Mouse (Mus musculus) c-Kit-positive CD71-negative TER-119-negative erythroid progenitor cells, embryonic 14.5 days (primary cell): Measurements from ENCODE around the gene Trappc4.
"Not testable (repeated sequence)": the region's sequence is repeated elsewhere in the genome, so short reads cannot be mapped to it uniquely, and the experiment has no call there.

Source experiments
- DNase-seq: peaks from one replicate; pipeline ENCODE4 v3.0.0-alpha.2; 2013; ENCODE audit warnings: low read depth

The Trappc4 gene

DNA sequence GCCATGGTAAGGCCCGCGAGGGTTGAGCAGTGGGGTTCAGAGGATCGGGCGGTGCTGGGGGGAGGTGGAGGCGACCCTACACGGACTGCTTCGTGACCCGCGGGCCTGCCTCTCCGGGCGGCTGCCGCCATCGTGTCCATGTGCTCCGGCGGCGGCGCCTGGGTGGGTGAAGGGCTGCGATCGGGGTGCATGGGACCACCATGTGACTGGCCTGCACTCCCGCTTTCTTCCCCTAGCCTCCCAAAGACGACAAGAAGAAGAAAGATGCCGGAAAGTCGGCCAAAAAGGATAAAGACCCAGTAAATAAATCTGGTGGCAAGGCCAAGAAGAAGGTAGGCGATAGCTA, 325 bp upstream of the Trappc4 start:
- no peak for DNase-seq

DNA sequence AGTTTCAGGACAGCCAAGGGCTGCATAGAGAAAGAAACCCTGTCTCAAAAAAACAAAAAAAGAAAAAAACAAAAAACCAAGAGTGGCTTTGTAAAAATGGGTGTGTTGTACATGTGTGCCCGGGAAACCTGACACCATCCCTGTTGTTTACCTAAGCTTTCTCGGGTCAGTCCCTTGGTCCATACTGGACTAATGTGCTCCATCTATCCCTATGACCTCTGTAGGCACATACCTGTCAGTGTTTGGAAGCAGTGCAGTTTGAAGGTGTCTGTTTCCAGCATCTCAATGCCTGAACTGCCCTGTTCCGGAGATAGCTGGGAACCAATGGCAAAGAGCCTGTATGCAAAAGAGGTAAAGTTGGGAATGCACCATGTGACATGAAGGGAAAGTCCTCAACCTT, 2.4 kb downstream of the Trappc4 start:
- DNase-seq: no peak

DNA sequence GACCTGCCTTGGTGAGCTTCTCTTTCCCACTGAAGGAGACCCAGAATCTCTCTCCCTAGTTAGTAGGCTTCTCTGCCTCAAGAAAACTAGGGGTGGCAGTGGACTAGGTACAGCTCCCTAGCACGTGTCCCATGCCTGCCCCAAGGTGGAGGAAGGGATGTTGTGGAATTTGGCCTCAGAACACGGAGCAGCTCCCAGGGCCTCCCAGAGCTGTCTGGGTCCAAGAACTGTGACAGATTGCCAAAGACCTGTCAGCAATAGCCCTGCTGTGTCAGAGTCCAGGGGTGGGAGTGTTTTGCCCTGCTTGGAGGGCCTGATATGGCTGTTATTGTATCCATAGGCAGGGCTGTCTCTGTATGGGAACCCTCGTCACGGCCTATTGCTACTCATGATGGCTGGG, 6.3 kb downstream of the Trappc4 start:
- no peak for DNase-seq

DNA sequence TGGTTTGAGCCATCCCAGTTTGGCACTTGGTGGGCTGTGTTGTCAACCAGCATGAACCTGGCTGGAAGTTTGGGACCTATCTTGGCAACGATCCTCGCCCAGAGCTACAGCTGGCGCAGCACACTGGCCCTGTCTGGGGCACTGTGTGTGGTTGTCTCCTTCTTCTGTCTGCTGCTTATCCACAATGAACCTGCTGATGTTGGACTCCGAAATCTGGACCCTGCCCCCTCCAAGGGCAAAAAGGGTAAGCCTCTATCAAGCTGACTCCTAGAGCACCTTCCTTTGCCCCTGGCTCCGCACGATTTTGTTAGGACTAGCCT, 7.6 kb downstream of the Trappc4 start:
- DNase-seq: no peak

DNA sequence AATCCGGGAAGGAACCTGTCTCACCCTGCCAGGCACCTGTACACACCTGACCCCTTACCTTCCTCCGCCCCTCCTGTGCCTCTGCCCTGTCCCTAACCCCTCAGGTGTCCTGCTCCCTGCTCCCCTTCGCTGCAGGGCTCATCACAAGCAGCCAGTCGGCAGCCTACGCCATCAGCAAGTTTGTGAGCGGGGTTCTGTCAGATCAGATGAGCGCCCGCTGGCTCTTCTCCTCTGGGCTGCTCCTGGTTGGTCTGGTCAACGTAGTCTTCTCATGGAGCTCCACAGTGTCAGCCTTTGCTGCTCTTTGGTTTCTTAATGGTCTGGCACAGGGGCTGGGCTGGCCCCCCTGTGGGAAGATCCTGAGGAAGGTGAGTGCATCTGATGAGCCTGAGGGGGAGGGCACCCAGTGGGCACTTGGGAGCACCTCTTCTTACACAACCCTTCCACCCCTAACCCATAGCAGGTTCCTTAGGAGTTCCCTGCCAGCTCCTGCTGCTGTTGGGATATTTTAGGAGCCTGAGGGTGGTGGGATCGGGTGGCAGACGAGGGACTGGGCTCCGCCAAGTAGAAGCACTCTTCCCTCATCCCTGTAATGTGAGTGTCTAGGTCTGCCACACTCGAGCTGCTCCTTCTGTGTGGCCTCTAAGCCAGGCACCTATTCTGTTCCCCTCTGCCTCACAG, 8.1 kb downstream of the Trappc4 start:
- no peak for DNase-seq

DNA sequence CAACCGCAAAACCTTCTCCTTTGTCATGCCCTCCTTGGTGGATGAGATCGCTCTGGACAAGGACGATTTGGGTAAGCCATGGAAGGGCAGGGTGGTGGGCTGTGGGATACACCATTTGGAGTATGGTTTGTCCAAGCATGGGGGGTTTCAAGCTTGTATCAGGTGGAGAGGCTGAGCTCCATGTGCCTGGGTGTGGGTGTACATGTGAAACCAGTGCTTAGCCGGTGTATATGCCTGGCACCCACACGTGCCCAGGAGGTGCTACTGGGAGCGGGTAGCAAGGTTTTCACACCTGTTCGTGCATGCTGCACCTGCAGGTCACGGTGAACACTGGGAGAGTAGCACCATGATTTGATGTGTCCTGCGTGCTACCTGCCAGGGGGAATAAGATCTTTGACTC, 8.8 kb downstream of the Trappc4 start:
- DNase-seq: no peak

DNA sequence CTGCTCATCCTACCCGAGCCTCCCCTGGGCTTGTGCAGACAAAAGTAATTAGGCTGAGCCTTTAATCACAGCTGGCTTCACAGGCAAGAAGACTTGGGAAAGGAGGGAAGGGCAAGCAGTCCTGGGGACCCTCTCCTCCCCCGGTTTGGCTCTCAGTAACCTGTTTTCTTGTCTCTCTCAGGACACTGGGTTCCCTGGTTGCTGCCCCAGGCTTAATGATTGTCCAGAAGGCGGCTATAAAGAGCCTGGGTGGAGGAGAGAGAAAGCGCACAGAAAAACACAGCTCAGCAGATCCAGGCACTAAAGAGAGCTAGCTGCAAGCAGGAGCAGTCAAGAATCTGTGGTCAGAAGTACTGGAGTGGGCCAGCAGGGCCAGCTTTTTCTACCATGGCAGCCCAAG, 9.3 kb downstream of the Trappc4 start:
- DNase-seq: no peak

DNA sequence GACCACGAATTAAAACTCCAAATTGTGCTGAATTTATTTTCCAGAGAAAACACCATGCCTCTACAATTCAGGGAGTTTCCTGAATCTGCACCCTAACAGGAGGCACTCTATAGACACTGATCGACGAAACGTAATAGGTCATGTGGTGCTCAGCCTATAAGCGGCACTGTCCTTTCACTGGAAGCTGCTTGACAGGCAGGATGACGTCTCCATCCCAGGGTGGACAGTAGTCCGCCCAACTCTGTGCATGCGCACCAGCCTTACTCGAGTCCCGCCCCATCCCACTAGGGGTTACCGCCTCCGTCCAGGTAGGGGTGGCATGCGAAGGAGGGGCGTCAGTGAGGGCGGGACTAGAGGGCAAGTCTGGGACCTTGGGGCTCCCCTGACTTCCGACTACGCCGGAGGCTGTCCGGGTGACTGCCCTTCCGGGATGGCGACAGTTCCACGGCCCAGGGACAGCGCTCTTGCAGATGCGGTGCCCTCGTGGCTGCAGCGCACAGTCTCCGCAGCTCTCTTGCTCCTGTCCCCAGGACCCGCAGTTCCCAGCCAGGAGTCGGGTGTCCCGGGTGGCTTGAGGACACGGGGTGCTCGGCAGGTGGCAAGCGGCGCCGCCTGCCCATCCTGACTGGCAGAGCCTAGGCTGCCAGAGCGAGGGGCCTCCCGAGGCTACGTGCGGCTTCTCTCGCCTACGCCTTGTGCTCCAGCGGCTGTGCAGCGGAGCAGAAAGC, 10.6 kb downstream of the Trappc4 start, which contains the start of gene Slc37a4:
Gene Slc37a4, plus strand, starts transcription at position 169 of the 728 bp plus-strand sequence.
- peak; percentile 97 for DNase-seq

DNA sequence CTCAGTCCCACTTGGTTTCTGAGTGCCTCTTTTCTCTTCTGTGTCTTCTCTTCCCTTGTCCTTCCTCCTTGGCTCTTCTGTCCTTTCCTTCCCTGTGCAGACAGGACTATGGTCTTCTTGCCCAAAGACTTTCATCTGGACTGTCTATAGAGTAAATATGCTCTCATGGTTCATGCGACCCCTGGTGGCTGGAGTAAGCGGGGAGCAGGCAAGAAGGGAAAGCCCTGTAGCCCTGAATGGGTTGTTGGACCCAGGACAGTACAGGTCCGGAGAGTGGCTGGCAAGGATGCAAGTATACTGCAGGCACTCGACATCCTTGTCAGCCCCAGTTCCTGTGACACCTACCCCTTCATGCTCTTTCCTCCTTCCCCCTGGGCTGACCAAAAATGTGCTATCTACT, 15.9 kb downstream of the Trappc4 start:
- DNase-seq: no peak

DNA sequence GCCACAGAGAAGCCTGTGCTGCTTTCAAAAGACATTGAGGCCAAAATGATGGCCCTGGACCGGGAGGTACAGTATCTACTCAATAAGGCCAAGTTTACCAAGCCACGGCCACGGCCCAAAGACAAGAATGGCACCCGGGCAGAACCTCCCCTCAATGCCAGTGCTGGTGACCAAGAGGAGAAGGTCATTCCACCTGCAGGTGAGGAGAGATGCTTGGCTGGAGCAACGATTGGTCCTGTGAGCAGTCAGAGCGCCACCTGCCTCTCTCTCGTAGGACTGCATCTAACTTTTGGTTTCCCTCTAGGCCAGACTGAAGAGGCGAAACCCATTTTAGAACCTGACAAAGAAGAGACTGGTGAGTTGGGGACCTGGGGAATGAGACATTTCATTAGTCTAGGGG, 18.1 kb downstream of the Trappc4 start:
- no peak for DNase-seq

DNA sequence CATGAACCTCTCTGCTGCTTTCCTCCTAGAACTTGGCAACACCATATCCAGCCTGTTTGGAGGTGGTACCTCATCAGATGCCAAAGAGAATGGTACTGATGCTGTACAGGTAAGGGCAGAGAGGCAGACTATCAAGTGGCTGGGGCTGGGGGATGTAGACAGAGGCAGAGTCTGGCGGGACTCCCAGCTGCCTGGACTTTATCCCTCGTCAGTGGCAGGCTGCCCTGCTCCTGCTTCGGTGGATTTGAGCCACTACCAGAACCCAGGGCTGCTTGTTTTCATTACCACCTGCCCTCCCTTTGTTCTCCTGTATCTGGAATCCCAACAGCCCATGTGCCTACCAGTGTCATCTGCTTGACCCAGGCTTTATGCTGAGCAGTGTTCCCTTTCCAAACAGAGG, 20.2 kb downstream of the Trappc4 start:
- no peak for DNase-seq

DNA sequence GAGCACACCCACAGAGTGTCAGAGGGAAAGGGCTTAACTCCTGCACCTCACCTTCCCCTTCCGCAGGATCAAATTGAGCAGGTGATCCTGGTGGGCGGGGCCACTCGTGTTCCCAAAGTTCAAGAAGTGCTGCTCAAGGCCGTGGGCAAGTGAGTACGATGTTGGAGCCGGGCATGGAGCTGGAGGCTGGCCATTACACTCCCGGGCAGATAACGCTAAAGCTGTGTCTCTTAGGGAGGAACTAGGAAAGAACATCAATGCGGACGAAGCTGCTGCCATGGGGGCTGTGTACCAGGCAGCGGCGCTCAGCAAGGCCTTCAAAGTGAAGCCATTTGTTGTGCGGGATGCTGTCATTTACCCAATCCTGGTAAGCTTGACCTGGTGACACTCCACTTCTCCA, 22.8 kb downstream of the Trappc4 start:
- no peak for DNase-seq

DNA sequence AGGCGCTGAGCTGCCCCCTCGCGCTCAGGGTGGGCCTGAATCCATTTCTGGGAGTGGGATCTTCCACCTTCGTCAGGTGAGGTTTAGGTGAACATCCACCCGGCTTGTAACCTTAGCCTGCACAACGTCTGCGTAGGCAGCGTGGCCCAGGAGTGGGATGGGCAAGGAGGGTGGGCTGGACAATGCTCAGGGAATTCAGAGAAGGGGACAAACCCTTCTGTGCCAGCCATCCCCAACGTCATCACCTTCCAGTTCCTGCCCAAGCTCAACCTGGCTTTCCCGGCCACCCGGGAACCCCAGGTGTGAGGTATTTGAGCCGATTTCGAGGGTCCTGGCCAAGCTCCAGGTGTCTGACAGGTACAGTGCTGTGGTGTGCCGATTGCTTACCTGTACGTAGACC, 27.5 kb downstream of the Trappc4 start:
- no peak for DNase-seq

DNA sequence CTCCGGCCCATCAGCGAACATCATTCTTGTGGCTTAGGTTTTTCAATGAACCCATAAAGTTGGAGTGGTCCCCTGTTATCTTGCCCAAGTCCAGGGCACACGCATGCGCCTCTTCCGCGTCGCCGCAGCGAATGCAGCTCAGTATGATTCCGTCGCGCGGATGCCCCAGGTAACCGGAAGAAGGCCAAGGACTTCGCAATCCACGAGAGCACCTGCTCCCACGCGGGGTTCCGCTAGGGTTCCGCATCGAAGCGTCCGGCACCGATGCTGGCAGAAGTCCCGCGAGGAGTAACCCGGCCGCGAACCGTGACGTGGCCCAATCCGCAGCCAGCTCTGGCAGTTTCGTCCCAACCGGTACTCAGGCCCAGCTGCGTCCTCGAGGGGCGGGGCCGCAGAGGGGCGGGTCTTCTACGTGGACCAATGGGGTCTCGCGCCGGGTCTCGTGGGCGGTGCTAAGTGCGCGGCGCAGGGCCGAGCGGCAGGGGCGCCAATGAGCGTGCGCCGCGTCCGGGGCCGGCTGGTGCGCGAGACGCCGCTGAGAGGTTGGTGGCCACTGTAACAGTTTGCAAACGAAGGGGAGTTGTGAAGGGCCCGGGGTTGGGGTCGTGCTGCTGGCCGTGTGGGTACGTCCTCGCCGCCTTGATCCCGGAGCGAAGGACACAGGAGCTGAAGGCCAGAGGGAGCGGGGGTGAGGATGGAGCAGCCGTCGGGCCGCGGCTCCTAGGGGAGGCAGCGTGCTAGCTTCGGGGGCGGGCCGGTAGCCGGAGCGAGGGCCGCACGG, 28.2 kb downstream of the Trappc4 start, which contains the start of gene Hyou1:
Gene Hyou1, plus strand, starts transcription at position 437 of the 781 bp plus-strand sequence.
- peak; percentile 91 for DNase-seq

DNA sequence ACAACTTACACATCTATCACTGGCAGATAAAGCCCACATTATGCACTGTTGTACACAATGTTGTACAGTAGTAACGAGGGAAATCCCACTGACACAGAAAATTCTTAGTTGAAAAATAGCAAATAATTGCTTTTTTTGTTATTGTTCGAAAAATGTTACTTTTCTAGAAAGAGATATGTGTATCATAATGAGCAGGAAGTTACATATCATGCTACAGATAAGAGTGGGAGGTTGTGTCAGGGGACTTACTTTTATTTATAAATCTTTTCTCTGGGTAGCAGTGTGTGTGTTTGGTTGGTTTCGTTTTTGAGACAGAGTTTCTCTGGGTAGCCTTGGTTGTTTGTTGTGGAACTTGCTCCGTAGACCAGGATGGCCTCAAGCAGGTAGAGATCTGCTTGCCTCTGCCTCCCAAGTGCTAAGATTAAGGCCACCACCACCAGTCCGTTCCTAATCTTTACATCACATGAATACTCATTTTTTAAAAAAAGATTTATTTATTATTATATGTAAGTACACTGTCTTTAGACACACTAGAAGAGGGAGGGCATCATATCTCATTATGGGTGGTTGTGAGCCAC, 29.2 kb downstream of the Trappc4 start:
- no peak for DNase-seq

DNA sequence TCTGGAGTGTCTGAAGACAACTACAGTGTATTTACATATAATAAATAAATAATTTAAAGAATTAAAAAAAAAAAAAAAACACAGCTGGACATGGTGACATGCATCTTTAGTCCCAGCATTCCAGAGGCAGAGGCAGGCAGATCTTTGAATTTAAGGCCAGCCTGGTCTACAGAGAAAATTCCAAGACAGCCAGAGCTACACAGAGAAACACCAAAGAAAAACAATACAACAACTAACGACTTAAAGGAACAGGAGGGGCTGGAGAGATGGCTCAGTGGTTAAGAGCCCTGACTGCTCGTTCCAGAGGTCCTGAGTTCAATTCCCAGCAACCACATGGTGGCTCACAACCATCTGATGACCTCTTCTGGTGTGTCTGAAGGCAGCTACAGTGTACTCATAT, 30.1 kb downstream of the Trappc4 start:
- not testable (repeated sequence) for DNase-seq

DNA sequence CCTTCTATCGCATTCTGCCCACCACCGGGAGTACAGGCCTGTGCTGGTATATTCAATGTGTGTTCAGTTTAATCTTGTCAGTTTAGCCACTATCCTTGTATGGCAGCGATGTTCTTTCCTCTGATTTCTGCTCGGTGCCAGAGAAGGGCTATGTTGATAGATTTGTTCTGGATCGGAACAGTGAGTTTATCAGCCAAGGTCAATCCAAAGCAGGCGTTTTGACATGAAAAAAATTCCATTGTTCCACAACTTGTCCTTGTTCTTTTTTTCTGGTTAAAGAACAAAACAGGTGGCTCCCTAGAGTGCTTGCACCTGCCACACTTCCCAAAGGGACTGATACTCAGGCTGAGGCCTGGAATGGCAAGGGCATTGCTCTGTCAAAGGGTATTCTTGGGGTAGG, 31.3 kb downstream of the Trappc4 start:
- DNase-seq: no peak

DNA sequence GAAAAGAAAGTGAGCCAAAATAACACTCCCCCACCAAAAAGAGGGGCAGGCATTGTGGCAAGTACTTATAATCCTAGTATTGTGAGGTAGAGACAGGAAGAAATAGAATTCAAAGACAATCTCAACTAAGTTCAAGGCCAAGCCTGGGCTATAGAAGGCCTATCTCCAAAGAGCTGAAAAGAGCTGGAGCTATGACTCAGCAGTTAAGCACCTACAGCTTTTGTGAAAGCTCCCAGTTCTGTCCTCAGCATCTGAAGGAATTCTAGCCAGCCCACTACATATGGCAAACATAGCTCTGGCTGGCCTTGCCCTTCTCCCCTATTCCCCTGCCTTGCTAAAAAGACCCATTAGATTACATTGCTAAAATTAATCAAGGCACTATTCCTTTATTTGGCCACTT, 34.0 kb downstream of the Trappc4 start:
- no peak for DNase-seq

DNA sequence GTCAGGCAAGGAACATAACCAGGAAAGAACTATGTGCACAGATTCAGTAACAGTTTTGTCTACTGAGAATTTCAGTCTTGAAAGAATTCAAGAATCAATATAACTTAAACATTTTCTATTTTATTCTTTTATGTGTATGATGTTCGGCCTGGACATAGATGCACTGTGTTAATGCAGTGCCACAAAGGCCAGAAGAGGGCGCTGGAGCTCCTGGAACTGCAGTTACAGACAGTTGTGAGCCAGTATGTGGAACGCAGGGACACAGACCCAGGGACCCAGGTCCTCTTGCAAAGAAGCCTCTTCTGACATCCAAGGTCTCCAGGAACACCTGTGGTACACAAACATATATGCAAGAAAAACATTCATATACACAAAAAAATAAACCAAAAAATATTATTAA, 42.9 kb downstream of the Trappc4 start:
- peak; percentile 35 for DNase-seq

DNA sequence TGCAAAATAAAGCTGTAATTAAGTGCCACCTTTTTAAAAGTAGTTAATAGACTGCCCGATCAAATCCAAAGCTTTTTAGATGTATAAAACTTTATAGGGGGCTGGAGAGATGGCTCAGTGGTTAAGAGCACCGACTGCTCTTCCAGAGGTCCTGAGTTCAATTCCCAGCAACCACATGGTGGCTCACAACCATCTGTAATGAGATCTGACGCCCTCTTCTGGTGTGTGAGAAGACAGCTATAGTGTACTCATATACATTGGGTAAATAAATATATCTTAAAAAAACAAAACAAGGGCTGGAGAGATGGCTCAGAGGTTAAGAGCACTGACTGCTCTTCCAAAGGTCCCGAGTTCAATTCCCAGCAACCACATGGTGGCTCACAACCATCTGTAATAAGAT, 45.5 kb downstream of the Trappc4 start:
- not testable (repeated sequence) for DNase-seq

DNA sequence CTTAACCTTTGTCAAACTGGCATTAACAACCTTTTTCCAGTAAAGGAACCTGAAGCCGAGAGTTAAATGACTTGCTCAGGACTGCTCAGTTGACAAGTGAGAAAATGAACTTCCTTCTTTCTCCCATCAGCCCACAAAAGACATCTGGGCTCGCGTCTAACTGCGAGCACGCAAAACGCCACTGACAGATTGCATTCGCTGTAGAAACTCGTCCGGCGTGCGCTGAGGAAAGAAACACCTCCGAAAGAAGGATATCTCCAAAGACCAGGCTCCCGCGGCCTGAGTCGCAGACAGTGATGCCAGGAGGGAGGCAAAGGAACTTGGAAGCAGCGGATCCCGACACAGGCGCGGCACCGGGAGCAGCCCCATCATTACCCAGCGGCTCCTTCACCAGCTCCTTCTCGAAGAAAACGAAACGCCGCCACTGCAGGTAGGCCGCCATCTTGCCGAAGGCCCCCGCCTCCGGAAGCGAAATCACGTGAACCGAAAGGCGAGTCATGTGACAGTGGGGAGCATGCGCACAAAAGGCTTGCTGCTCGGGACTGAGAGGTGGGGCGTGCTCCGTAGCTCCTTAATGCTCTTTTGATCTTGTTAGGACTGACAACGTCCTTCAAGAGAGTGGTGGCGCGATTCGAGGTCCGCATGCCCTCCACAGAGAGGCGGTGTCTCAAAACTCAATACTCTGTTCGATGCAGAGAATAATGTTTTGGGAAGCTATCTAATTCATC, 46.0 kb downstream of the Trappc4 start, which contains the start of gene Vps11:
Gene Vps11, minus strand, starts transcription at position 481 of the 728 bp plus-strand sequence.
- DNase-seq: peak; percentile 98

DNA sequence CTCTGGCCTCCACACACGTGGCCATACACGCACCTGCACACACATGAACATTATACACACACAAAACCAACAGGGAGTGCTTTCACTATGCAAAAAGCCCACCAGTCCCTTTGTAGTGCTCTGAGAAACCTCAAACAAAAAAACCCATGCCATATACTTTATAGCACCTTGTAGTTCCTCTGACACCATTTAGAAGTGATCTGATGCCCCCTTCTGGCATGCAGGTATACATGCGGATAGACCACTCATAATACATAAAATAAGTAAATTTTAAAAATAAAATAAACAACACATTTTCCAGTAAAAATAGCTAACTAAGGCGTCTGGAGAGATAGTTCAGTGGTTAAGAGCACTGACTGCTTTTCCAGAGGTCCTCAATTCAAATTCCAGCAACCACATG, 50.2 kb downstream of the Trappc4 start:
- no peak for DNase-seq
